Mouse (Mus musculus): ENCODE data around the gene Narfl. TPM values are rescaled to one million over a fixed set of nuclear protein-coding genes. Genes with fewer than 3 reads are reported as not detected.
"Not testable (repeated sequence)": the region's sequence is repeated elsewhere in the genome, so short reads cannot be mapped to it uniquely, and the experiment has no call there.

Gene Narfl
- 10 to 100 TPM; 43.8 to 48.8 (median 46.6) TPM for total RNA-seq (2022)

- peak; percentile 97 for DNase-seq (ENCODE audit: low spot score)
Measured at GRCm38 (mm10) chr17:25773549-25774120, at the start of gene Narfl. TSS of gene Narfl (plus strand) at chr17:25773776.

- no peak for DNase-seq (ENCODE audit: low spot score)
Measured at GRCm38 (mm10) chr17:25723919-25724318, 49.7 kb upstream of the Narfl start.

DNA sequence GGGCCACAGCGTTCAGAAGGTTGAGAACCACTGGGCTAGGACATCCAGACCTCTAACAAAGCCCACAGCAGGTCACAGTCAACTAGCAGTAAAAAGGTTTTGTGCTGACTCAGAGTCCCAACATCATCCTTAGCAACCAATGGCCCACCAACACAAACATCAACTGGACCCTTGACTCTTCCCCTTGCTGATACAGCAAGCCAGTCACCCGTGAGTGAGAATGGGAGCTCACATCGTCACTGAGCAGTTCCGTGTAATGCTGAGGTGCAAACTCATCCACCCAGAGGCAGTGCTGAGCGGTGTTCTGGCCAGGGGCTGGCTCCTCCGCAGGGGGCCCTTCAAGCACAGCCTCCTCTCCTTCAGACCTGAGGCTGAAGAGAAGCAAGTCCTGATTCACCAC is 48.3 kb upstream of the Narfl start:
- DNase-seq (ENCODE audit: low spot score), result no peak

- peak; percentile 100 for DNase-seq (ENCODE audit: low spot score)
Measured at GRCm38 (mm10) chr17:25727265-25728008, 46.1 kb upstream of the Narfl start, which contains the start of the genes Chtf18 and Rpusd1. TSS of gene Chtf18 (minus strand) at chr17:25727419. TSS of gene Rpusd1 (plus strand) at chr17:25727670.

DNA sequence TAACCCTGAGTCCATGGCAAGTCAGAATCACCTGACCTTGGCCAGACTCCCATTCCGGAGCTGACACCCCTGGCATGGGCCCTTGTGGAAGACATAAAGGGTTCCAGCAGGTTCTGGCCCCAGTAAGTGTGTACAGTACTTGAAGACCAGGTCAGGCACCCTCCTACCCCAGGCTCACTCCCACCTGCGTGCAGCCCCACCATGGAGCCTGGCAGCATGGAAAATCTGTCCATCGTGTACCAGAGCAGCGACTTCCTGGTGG is 45.6 kb upstream of the Narfl start:
- DNase-seq (ENCODE audit: low spot score), result no peak

DNA sequence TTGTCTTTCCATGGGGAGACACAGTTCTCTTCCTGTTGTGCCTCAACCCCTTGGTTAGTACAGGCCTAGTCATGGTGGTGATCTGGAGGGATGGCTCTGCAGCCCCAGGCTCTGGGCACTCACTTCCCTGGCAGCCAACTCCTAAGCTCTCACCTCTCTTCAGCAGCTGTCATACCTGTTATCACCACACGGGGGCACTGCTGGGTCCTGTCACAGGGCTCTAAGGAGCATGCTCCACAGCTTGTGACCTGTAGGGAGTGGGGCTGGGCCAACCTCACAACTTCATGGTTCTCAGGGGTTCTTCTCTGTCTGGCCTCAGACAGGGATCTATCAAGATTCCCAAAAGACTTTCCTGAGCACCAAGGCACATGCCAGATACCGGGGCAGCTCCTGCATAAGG is 41.5 kb upstream of the Narfl start:
- DNase-seq (ENCODE audit: low spot score), result peak; percentile 69

DNA sequence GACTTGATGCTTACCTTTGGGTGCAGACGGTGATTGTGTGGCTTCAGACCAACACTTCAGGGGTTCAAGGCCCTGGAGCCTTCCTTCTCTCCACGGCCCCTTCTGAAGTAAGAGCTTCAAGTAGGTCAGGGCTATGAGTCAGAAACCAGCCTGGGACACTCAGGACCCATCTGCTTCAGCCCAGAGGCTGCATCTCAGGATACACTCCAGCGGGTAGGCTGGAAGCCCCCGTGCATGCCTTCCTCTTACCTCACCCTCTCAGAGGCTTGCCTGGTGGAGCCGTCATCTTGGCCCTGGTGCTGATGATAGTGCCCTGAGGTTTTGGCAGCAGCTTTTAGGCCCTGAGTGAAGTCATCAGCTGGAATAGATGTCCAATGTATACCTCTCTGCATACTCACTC is 38.3 kb upstream of the Narfl start:
- no peak for DNase-seq (ENCODE audit: low spot score)

GRCm38 (mm10) chr17:25735745-25736144 is 37.8 kb upstream of the Narfl start, which contains the start of gene Mslnl:
TSS of gene Mslnl (plus strand) at chr17:25736042.
- no peak for DNase-seq (ENCODE audit: low spot score)

DNA sequence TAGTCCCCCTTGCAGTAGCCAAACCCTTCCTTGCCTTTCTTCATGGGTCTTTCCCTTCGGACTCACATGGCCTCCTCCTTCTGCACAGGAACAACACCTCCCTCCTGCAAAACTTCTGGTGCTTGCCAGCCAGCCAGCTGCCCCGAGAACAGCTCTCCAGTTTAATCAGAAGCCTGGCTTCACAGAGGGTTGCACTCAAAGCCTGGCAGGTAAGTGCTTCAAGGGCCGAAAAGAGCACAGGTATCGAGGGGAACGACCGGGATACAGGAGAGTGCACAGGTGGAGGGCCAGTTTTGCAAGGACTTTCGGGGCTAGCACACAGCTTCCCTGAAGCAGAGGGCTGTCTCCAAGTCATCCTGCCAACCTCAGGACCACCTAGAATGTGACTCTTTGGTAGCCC is 34.7 kb upstream of the Narfl start:
- DNase-seq (ENCODE audit: low spot score), result no peak

GRCm38 (mm10) chr17:25741471-25741870 is 32.1 kb upstream of the Narfl start:
- DNase-seq (ENCODE audit: low spot score), result not testable (repeated sequence)

DNA sequence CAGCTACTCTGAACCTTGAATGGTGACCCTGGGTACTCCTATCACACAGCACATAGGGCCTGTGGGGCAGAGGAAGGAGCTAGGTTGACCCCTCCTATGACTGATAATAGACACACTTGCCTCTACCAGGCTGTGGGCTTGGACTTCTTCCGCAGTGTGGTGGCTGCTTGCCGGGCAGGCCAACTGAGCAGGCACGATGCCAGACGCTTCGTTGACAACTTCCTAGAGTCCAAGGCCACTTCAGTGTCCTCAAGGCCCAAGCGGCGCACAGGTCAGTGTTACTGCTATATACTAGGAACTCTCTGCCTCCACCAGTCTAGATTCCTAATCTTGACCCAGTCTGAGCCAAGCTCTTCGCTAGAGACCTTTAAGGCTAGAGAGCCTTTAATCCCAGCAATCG is 29.7 kb upstream of the Narfl start:
- no peak for DNase-seq (ENCODE audit: low spot score)

GRCm38 (mm10) chr17:25744311-25744710 is 29.3 kb upstream of the Narfl start:
- no peak for DNase-seq (ENCODE audit: low spot score)

- DNase-seq (ENCODE audit: low spot score), result no peak
Measured at GRCm38 (mm10) chr17:25748238-25748637, 25.3 kb upstream of the Narfl start.

DNA sequence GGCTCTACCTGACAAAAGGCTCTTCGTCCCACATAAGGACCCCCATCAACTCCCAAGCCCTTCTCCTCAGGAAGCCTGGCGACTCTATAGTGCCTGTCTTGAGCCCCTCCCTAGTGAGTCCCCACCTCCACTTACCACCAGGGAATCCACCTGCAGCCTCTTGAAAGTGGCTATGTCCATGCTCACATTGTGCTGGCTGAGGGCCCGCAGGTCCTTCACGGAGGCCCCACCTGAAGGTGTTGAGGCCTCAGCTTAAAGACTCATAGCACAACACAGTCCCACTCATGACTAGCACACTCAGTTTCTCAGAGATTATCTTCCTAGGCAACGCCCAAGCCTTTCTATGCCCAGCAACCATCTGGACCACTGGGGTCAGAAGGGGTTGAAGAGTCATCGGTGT is 24.3 kb upstream of the Narfl start:
- no peak for DNase-seq (ENCODE audit: low spot score)

GRCm38 (mm10) chr17:25751446-25751845 is 22.1 kb upstream of the Narfl start:
- DNase-seq (ENCODE audit: low spot score), result no peak

GRCm38 (mm10) chr17:25754241-25754640 is 19.3 kb upstream of the Narfl start, which contains the start of gene Msln:
TSS of gene Msln (minus strand) at chr17:25754378.
- no peak for DNase-seq (ENCODE audit: low spot score)

- no peak for DNase-seq (ENCODE audit: low spot score)
Measured at GRCm38 (mm10) chr17:25755086-25755485, 18.5 kb upstream of the Narfl start.

GRCm38 (mm10) chr17:25755627-25756377 is 17.8 kb upstream of the Narfl start:
- DNase-seq (ENCODE audit: low spot score), result no peak

DNA sequence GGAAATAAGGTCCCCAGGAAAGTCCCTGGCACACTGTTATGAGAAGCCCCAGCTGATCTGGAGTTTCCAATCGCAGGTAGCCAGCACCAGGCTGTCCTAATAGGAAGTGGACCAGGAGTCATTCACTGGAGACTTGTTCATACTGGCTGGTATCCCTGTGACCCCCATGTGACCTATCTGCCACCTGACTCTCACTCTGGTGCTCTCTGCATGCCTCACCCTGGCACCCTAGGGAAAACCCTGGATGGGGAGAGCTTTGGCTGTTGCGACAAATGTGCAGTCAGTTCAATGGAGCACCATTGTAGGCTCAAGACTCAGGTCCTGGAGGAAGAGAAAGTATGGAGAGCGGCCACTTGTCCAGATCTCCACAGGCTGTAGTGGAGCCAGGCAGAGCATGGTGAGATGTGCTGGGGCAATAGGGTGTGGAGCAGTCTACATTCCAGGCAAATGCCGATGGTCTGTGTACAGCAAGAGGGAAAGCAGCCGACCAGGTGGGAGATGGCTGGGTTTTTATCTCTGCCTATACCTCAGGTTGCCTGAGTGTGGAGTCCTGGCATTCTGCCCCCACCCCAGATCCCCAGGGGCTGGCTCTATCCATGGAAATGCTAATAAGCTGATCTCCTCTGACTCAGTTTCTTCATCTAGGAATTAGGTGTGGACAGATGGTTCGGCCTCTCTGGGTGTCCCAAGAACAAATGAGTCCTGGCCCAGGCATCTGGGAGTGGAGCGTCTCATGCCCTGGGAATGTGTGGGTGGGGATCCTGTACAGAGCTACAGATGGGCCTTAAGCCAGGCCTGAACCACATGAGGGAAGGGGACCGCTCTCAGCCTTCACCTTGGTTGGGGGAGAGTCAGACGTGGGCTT is 17.0 kb upstream of the Narfl start:
- no peak for DNase-seq (ENCODE audit: low spot score)

GRCm38 (mm10) chr17:25757691-25758090 is 15.9 kb upstream of the Narfl start:
- no peak for DNase-seq (ENCODE audit: low spot score)

GRCm38 (mm10) chr17:25760148-25760547 is 13.4 kb upstream of the Narfl start:
- DNase-seq (ENCODE audit: low spot score), result no peak

DNA sequence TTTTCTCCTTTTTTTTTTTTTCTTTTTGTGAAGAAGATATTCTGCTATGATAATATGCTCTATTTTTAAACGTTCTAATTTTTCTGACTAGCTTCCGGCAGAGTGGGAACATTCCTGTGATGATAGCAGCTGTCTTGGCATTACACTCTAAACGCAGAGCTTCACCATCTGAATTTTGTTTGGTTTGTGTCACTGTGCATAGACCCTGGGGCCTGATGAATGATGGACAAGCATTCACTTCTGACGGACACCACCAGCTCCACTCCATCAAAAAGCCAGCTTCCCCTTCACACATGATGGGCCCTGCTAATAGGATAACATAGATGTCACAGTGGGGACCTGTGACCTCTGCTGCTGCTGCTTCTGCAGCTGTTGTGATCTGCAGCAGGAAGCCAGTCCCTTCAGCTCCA is 12.0 kb upstream of the Narfl start:
- no peak for DNase-seq (ENCODE audit: low spot score)
